Mouse (Mus musculus): ENCODE data around the gene Tenm2. TPM values are rescaled to one million over a fixed set of nuclear protein-coding genes. Genes with fewer than 3 reads are reported as not detected.

Tenm2 gene
- polyA plus RNA-seq, 1 experiment from 2014 or later = 1.2 TPM

GRCm38 (mm10) chr11:36481524-36481923, 754.2 kb downstream of the Tenm2 start:
- no peak overlapping the region for H3K27ac ChIP-seq (replicated peaks)
- WGBS = 26% methylated on average over 7 of the region's 7 CpGs
- peak overlapping the region; percentile 32 for H3K4me2 ChIP-seq
- peaks cover 34% of the 10 kb centered on the region for H3K4me1 ChIP-seq
- H3K4me3 ChIP-seq = no peak overlapping the region
- ATAC-seq (ENCODE audit: extremely low read depth, insufficient number of reproducible peaks, low FRiP score, low TSS enrichment) = no peak
- no peaks in the 10 kb centered on the region for H3K36me3 ChIP-seq
- H3K27me3 ChIP-seq (replicated peaks) = peaks cover 15% of the 10 kb centered on the region; the same call in 1 of the 2 replicates
- H3K9ac ChIP-seq = no peak overlapping the region
- no peaks in the 10 kb centered on the region for H3K9me3 ChIP-seq

- Histone ChIP-seq H3K4me2 (no peak overlapping the region), H3K4me1 (peaks cover 30% of the 10 kb centered on the region), H3K27me3 (replicated peaks) (peaks cover 15% of the 10 kb centered on the region; the same call in 1 of the 2 replicates), H3K9me3 (no peaks in the 10 kb centered on the region), H3K36me3 (no peaks in the 10 kb centered on the region), H3K27ac (replicated peaks) (no peak overlapping the region), H3K9ac (no peak overlapping the region), H3K4me3 (no peak overlapping the region)
- 84% methylated on average over 5 of the region's 5 CpGs for WGBS
- ATAC-seq (ENCODE audit: extremely low read depth, insufficient number of reproducible peaks, low FRiP score, low TSS enrichment) = no peak
Observed at GRCm38 (mm10) chr11:36481086-36481485, 754.7 kb downstream of the Tenm2 start.

GRCm38 (mm10) chr11:36469811-36470551, 765.8 kb downstream of the Tenm2 start:
- peaks cover 10% of the 10 kb centered on the region; the same call in 1 of the 2 replicates for H3K27me3 ChIP-seq (replicated peaks)
- H3K4me2 ChIP-seq = peak overlapping the region; percentile 56
- H3K27ac ChIP-seq (replicated peaks) = no peak overlapping the region
- H3K4me1 ChIP-seq = peaks cover 32% of the 10 kb centered on the region
- no peak overlapping the region for H3K9ac ChIP-seq
- WGBS = 24% methylated on average over 9 of the region's 9 CpGs
- ATAC-seq (ENCODE audit: extremely low read depth, insufficient number of reproducible peaks, low FRiP score, low TSS enrichment) = no peak
- H3K36me3 ChIP-seq = no peaks in the 10 kb centered on the region
- 0 out of 2 replicates have a peak overlapping the region, but pooled peaks have one; percentile 13 for H3K4me3 ChIP-seq
- no peaks in the 10 kb centered on the region for H3K9me3 ChIP-seq

- no peaks in the 10 kb centered on the region for H3K27me3 ChIP-seq (replicated peaks)
- no peak overlapping the region for H3K4me3 ChIP-seq
- 71% methylated on average over 6 of the region's 6 CpGs for WGBS
- no peak overlapping the region for H3K27ac ChIP-seq (replicated peaks)
- no peak overlapping the region for H3K9ac ChIP-seq
- no peaks in the 10 kb centered on the region for H3K9me3 ChIP-seq
- H3K36me3 ChIP-seq = no peaks in the 10 kb centered on the region
- H3K4me1 ChIP-seq = peaks cover 5% of the 10 kb centered on the region
- no peak overlapping the region for H3K4me2 ChIP-seq
- no peak for ATAC-seq (ENCODE audit: extremely low read depth, insufficient number of reproducible peaks, low FRiP score, low TSS enrichment)
Observed at GRCm38 (mm10) chr11:36458451-36458850, 777.3 kb downstream of the Tenm2 start.

GRCm38 (mm10) chr11:36454076-36454475, 781.7 kb downstream of the Tenm2 start:
- 28% methylated on average over 6 of the region's 6 CpGs for WGBS

GRCm38 (mm10) chr11:36452436-36452835, 783.3 kb downstream of the Tenm2 start:
- no peak overlapping the region for H3K4me3 ChIP-seq
- no peaks in the 10 kb centered on the region for H3K27me3 ChIP-seq (replicated peaks)
- ATAC-seq (ENCODE audit: extremely low read depth, insufficient number of reproducible peaks, low FRiP score, low TSS enrichment) = no peak
- H3K9ac ChIP-seq = no peak overlapping the region
- no peak overlapping the region for H3K27ac ChIP-seq (replicated peaks)
- 66% methylated on average over 9 of the region's 9 CpGs for WGBS
- no peak overlapping the region for H3K4me2 ChIP-seq
- peaks cover 5% of the 10 kb centered on the region for H3K4me1 ChIP-seq
- no peaks in the 10 kb centered on the region for H3K36me3 ChIP-seq
- H3K9me3 ChIP-seq = 0 out of 2 replicates have a peak, but pooled peaks cover 3% of the 10 kb centered on the region

More at GRCm38 (mm10) chr11:36454076-36454475, 781.7 kb downstream of the Tenm2 start:
- Histone ChIP-seq H3K4me1 (peaks cover 5% of the 10 kb centered on the region), H3K9me3 (no peaks in the 10 kb centered on the region), H3K4me2 (no peak overlapping the region), H3K36me3 (no peaks in the 10 kb centered on the region), H3K27me3 (replicated peaks) (no peaks in the 10 kb centered on the region), H3K4me3 (no peak overlapping the region), H3K27ac (replicated peaks) (no peak overlapping the region), H3K9ac (no peak overlapping the region)
- ATAC-seq (ENCODE audit: extremely low read depth, insufficient number of reproducible peaks, low FRiP score, low TSS enrichment) = no peak

GRCm38 (mm10) chr11:36446351-36446750, 789.4 kb downstream of the Tenm2 start:
- Histone ChIP-seq H3K4me2 (no peak overlapping the region), H3K4me1 (peaks cover 8% of the 10 kb centered on the region), H3K9ac (no peak overlapping the region), H3K4me3 (no peak overlapping the region), H3K9me3 (0 out of 2 replicates have a peak, but pooled peaks cover 4% of the 10 kb centered on the region), H3K36me3 (no peaks in the 10 kb centered on the region), H3K27me3 (replicated peaks) (peaks cover 3% of the 10 kb centered on the region; the same call in 1 of the 2 replicates), H3K27ac (replicated peaks) (no peak overlapping the region)
- WGBS = 40% methylated on average over 2 of the region's 2 CpGs
- no peak for ATAC-seq (ENCODE audit: extremely low read depth, insufficient number of reproducible peaks, low FRiP score, low TSS enrichment)

GRCm38 (mm10) chr11:36443821-36444220, 791.9 kb downstream of the Tenm2 start:
- Histone ChIP-seq H3K4me2 (no peak overlapping the region), H3K4me3 (no peak overlapping the region), H3K27ac (replicated peaks) (no peak overlapping the region), H3K36me3 (no peaks in the 10 kb centered on the region), H3K9ac (no peak overlapping the region), H3K4me1 (peaks cover 8% of the 10 kb centered on the region), H3K9me3 (0 out of 2 replicates have a peak, but pooled peaks cover 4% of the 10 kb centered on the region), H3K27me3 (replicated peaks) (peaks cover 7% of the 10 kb centered on the region)
- WGBS = 86% methylated on average over 7 of the region's 7 CpGs
- no peak for ATAC-seq (ENCODE audit: extremely low read depth, insufficient number of reproducible peaks, low FRiP score, low TSS enrichment)

GRCm38 (mm10) chr11:36441801-36442200, 794.0 kb downstream of the Tenm2 start:
- H3K36me3 ChIP-seq = no peaks in the 10 kb centered on the region
- 31% methylated on average over 6 of the region's 6 CpGs for WGBS
- no peak overlapping the region for H3K4me3 ChIP-seq
- no peak overlapping the region for H3K9ac ChIP-seq
- peaks cover 16% of the 10 kb centered on the region for H3K4me1 ChIP-seq
- no peaks in the 10 kb centered on the region for H3K9me3 ChIP-seq
- H3K27me3 ChIP-seq (replicated peaks) = peaks cover 7% of the 10 kb centered on the region
- no peak overlapping the region for H3K4me2 ChIP-seq
- no peak overlapping the region for H3K27ac ChIP-seq (replicated peaks)
- ATAC-seq (ENCODE audit: extremely low read depth, insufficient number of reproducible peaks, low FRiP score, low TSS enrichment) = no peak

- Histone ChIP-seq H3K36me3 (no peaks in the 10 kb centered on the region), H3K4me1 (peaks cover 20% of the 10 kb centered on the region), H3K4me3 (no peak overlapping the region), H3K27ac (replicated peaks) (no peak overlapping the region), H3K4me2 (no peak overlapping the region), H3K9me3 (no peaks in the 10 kb centered on the region), H3K9ac (no peak overlapping the region), H3K27me3 (replicated peaks) (peaks cover 14% of the 10 kb centered on the region; the same call in 1 of the 2 replicates)
- ATAC-seq (ENCODE audit: extremely low read depth, insufficient number of reproducible peaks, low FRiP score, low TSS enrichment) = no peak
- WGBS = 47% methylated on average over 8 of the region's 8 CpGs
Observed at GRCm38 (mm10) chr11:36436251-36436650, 799.5 kb downstream of the Tenm2 start.

GRCm38 (mm10) chr11:36428947-36429346, 806.8 kb downstream of the Tenm2 start:
- H3K27me3 ChIP-seq (replicated peaks) = 0 out of 2 replicates have a peak, but pooled peaks cover 14% of the 10 kb centered on the region
- WGBS = 35% methylated on average over 5 of the region's 5 CpGs
- H3K27ac ChIP-seq (replicated peaks) = no peak overlapping the region
- H3K9ac ChIP-seq = no peak overlapping the region
- no peaks in the 10 kb centered on the region for H3K9me3 ChIP-seq
- no peaks in the 10 kb centered on the region for H3K36me3 ChIP-seq
- H3K4me2 ChIP-seq = no peak overlapping the region
- H3K4me1 ChIP-seq = peaks cover 14% of the 10 kb centered on the region
- ATAC-seq (ENCODE audit: extremely low read depth, insufficient number of reproducible peaks, low FRiP score, low TSS enrichment) = no peak
- no peak overlapping the region for H3K4me3 ChIP-seq

- Histone ChIP-seq H3K9ac (no peak overlapping the region), H3K4me2 (no peak overlapping the region), H3K27ac (replicated peaks) (no peak overlapping the region), H3K36me3 (no peaks in the 10 kb centered on the region), H3K4me1 (0 out of 2 replicates have a peak, but pooled peaks cover 3% of the 10 kb centered on the region), H3K9me3 (no peaks in the 10 kb centered on the region), H3K27me3 (replicated peaks) (no peaks in the 10 kb centered on the region), H3K4me3 (no peak overlapping the region)
- ATAC-seq (ENCODE audit: extremely low read depth, insufficient number of reproducible peaks, low FRiP score, low TSS enrichment) = no peak
- 72% methylated on average over 3 of the region's 3 CpGs for WGBS
Observed at GRCm38 (mm10) chr11:36424959-36425358, 810.8 kb downstream of the Tenm2 start.
